ENCODE assay signal across 8 mouse cellular contexts in the genomic region with DNA sequence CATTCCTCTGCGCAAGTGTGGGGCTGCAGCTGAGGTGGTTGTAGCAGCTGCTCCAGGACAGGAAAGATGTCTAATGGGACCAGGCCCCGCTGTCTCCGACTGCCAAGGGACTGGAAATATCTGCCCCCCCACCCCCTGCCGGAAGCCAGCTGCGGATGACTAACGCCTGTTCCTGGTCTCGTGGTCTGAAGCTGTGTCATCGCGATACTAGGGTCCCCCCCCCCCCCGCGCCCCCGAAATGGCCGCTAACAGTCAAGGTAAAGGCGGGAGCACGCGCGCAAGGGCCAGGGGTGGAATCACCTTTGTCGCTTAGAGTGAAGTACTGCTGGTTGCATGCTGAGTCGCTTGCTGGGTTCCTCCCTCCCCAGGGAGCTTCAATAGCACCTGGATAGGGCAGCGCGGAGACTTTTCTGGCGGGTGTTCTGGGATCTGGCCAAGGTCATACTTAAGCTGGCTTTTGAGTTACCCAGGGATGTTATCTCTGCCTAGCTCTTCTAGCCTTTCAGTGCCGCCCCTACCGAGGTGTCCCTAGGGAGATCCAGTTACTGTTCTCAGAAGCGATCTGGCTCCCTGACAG. TPM values are rescaled to one million over a fixed set of nuclear protein-coding genes. Genes with fewer than 3 reads are reported as not detected.
A peak's percentile ranks its signal among the peaks of the same experiment; 100 is the strongest.
DNase-seq lines count a peak whose midpoint lies in the region; ATAC-seq and TF ChIP-seq lines count a peak whose summit lies in the region.

A gene (plus strand): TSS at position 205 of the 577 bp plus-strand sequence.
A gene (minus strand): TSS at position 421 of the 577 bp plus-strand sequence.

- peak; percentile 92 for DNase-seq in MEL (ENCODE audit: low read depth, low spot score)
- peak; percentile 52 to 76 for DNase-seq in cerebellum, adult 18-20 months
- peak; percentile 57 to 70 for DNase-seq in heart, postnatal 36 days
- DNase-seq in layer of hippocampus, adult 18-20 months (ENCODE audit: low spot score in 2 of 2): peak; percentile 5 to 69
- DNase-seq in lung, adult 18-20 months: peak; percentile 63 to 71
- peak; percentile 78 for DNase-seq in testis, postnatal 10 days (ENCODE audit: low spot score)

- peak; percentile 97 for ATAC-seq in forebrain, embryonic 16.5 days
- ATAC-seq in neural tube, embryonic 15.5 days (ENCODE audit: low FRiP score): peak; percentile 98

- TF ChIP-seq POLR2A in MEL (IDR thresholded peaks at IDR 0.05; ENCODE audit: control insufficient read depth in 1 of 2, insufficient read depth in 1 of 2, low read depth in 1 of 2, low read length in 2 of 2, poor library complexity in 1 of 2): peak; percentile 32 to 84; a peak in 3 of 4 replicates

- 16% methylated on average over 23 of the region's 25 CpGs for WGBS in forebrain, embryonic 16.5 days
- 15% methylated on average over 20 of the region's 25 CpGs for WGBS in neural tube, embryonic 15.5 days

- H3K9ac ChIP-seq in MEL (ENCODE audit: control insufficient read depth, low read depth, low read length, poor library complexity, severe bottlenecking): peak within 1 kb of the TSS; percentile 97
- H3K9ac ChIP-seq in forebrain, embryonic 16.5 days (replicated peaks; ENCODE audit: low read depth, low read length): peak within 1 kb of the TSS; percentile 68
- H3K9ac ChIP-seq in neural tube, embryonic 15.5 days (replicated peaks): peak within 1 kb of the TSS; percentile 55

- no peaks in the 10 kb centered on the region for H3K9me3 ChIP-seq in MEL (replicated peaks; ENCODE audit: insufficient read depth, low read length)
- H3K9me3 ChIP-seq in forebrain, embryonic 16.5 days (ENCODE audit: control insufficient read depth, low read length): no peaks in the 10 kb centered on the region
- H3K9me3 ChIP-seq in neural tube, embryonic 15.5 days (replicated peaks): no peaks in the 10 kb centered on the region

- TF ChIP-seq EP300 in MEL (IDR thresholded peaks at IDR 0.05; ENCODE audit: low read depth in 1 of 2, low read length in 2 of 2): peak; percentile 17 to 40; a peak in 2 of 4 replicates

- peak within 1 kb of the TSS; percentile 54 for H3K4me2 ChIP-seq in forebrain, embryonic 16.5 days (ENCODE audit: low read length)
- H3K4me2 ChIP-seq in neural tube, embryonic 15.5 days: peak within 1 kb of the TSS; percentile 53

- intact Hi-C loops in heart, postnatal 36 days (cut with DNase I): loop anchor here (5.0 kb wide), 1 partner anchor 35 kb away; a partner anchor contains a TSS

- peak within 1 kb of the TSS; percentile 97 for H3K27ac ChIP-seq in MEL (ENCODE audit: control insufficient read depth, low read depth, low read length)
- peak within 1 kb of the TSS; percentile 37; the same call in 1 of the 2 replicates for H3K27ac ChIP-seq in forebrain, embryonic 16.5 days (ENCODE audit: low read length)
- H3K27ac ChIP-seq in neural tube, embryonic 15.5 days (replicated peaks): peak within 1 kb of the TSS; percentile 78

- peaks cover 3 to 4% of the 10 kb centered on the region in 2 experiments for H3K4me1 ChIP-seq in MEL (ENCODE audit: control insufficient read depth in 1 of 2, insufficient read depth in 2 of 2, low read length in 2 of 2)
- no peaks in the 10 kb centered on the region for H3K4me1 ChIP-seq in forebrain, embryonic 16.5 days (replicated peaks; ENCODE audit: control insufficient read depth, insufficient read depth, low read length)
- no peaks in the 10 kb centered on the region for H3K4me1 ChIP-seq in neural tube, embryonic 15.5 days

- H3K27me3 ChIP-seq in MEL (ENCODE audit: control insufficient read depth in 1 of 2, insufficient read depth in 2 of 2, low read length in 2 of 2): no peaks in the 10 kb centered on the region
- no peaks in the 10 kb centered on the region for H3K27me3 ChIP-seq in forebrain, embryonic 16.5 days (replicated peaks; ENCODE audit: control insufficient read depth, insufficient read depth, low read length)
- no peaks in the 10 kb centered on the region for H3K27me3 ChIP-seq in neural tube, embryonic 15.5 days (replicated peaks)

- no peak for TF ChIP-seq RAD21 in MEL (IDR thresholded peaks at IDR 0.05; ENCODE audit: low read depth, low read length)

- peaks cover 10% of the 10 kb centered on the region for H3K79me2 ChIP-seq in MEL (ENCODE audit: control insufficient read depth, insufficient read depth, low read length, poor library complexity)

- H3K4me3 ChIP-seq in MEL (ENCODE audit: control insufficient read depth in 1 of 2, insufficient read depth in 1 of 2, low read depth in 2 of 2, low read length in 2 of 2): peak within 1 kb of the TSS; percentile 85 to 86
- H3K4me3 ChIP-seq in forebrain, embryonic 16.5 days (replicated peaks; ENCODE audit: low read length): peak within 1 kb of the TSS; percentile 61
- peak within 1 kb of the TSS; percentile 53 for H3K4me3 ChIP-seq in neural tube, embryonic 15.5 days (replicated peaks)

- TF ChIP-seq CTCF in MEL (IDR thresholded peaks at IDR 0.05 in 2 of 3, conservative IDR thresholded peaks at IDR 0.05 in 1 of 3; ENCODE audit: control insufficient read depth in 1 of 3, insufficient read depth in 1 of 3, low read depth in 2 of 3, low read length in 3 of 3, poor library complexity in 1 of 3, severe bottlenecking in 1 of 3): no peak

- peaks cover 0 to 11% of the 10 kb centered on the region in 2 experiments; a peak in 2 of 4 replicates for H3K36me3 ChIP-seq in MEL (ENCODE audit: control insufficient read depth in 1 of 2, insufficient read depth in 2 of 2, low read length in 2 of 2)
- no peaks in the 10 kb centered on the region for H3K36me3 ChIP-seq in forebrain, embryonic 16.5 days (ENCODE audit: control insufficient read depth, insufficient read depth)
- H3K36me3 ChIP-seq in neural tube, embryonic 15.5 days: no peaks in the 10 kb centered on the region

TF ChIP-seq in MEL, 35 proteins besides CTCF, POLR2A, EP300 and RAD21 (continues in another document):
- no peak for TF ChIP-seq E2F4 (IDR thresholded peaks at IDR 0.05; ENCODE audit: borderline replicate concordance, low read depth, low read length)
- peak; percentile 84 for TF ChIP-seq ZMIZ1 (IDR thresholded peaks at IDR 0.05; ENCODE audit: low read depth, low read length)
- peak; percentile 32; the same call in 1 of the 2 replicates for TF ChIP-seq GATA1 (IDR thresholded peaks at IDR 0.05; ENCODE audit: low read depth, low read length)
- TF ChIP-seq BHLHE40 (IDR thresholded peaks at IDR 0.05; ENCODE audit: borderline replicate concordance, low read depth, low read length): no peak
- TF ChIP-seq TCF12 (IDR thresholded peaks at IDR 0.05; ENCODE audit: low read depth, low read length): peak; percentile 62
- TF ChIP-seq MAFK (IDR thresholded peaks at IDR 0.05; ENCODE audit: borderline replicate concordance, low read depth, low read length): no peak
- TF ChIP-seq ELF1 (IDR thresholded peaks at IDR 0.05; ENCODE audit: low read depth, low read length): peak; percentile 71; the same call in 1 of the 2 replicates
- TF ChIP-seq HCFC1 (IDR thresholded peaks at IDR 0.05; ENCODE audit: low read depth, low read length): peak; percentile 74
- no peak for TF ChIP-seq GABPA (IDR thresholded peaks at IDR 0.05; ENCODE audit: low read depth, low read length)
- no peak for TF ChIP-seq USF2 (IDR thresholded peaks at IDR 0.05; ENCODE audit: borderline replicate concordance in 1 of 2, insufficient read depth in 1 of 2, low read depth in 1 of 2, low read length in 2 of 2)
- no peak for TF ChIP-seq CHD1 (IDR thresholded peaks at IDR 0.05; ENCODE audit: low read depth, low read length)
- TF ChIP-seq TBP (IDR thresholded peaks at IDR 0.05; ENCODE audit: low read depth, low read length): peak; percentile 79
- no peak for TF ChIP-seq SMC3 (IDR thresholded peaks at IDR 0.05; ENCODE audit: low read depth, low read length)
- TF ChIP-seq ETS1 (IDR thresholded peaks at IDR 0.05; ENCODE audit: low read depth, low read length): peak; percentile 77
- no peak for TF ChIP-seq ZNF384 (IDR thresholded peaks at IDR 0.05; ENCODE audit: low read depth, low read length)
- no peak for TF ChIP-seq ZKSCAN1 (IDR thresholded peaks at IDR 0.05; ENCODE audit: low read depth, low read length)
- TF ChIP-seq USF1 (IDR thresholded peaks at IDR 0.05; ENCODE audit: low read depth, low read length): peak; percentile 72
- TF ChIP-seq KAT2A (conservative IDR thresholded peaks at IDR 0.05; ENCODE audit: low read depth, low read length): no peak; the same call in 1 of the 2 replicates
- no peak; the same call in 1 of the 2 replicates for TF ChIP-seq MYC (IDR thresholded peaks at IDR 0.05; ENCODE audit: low read depth, low read length)
- TF ChIP-seq RCOR1 (IDR thresholded peaks at IDR 0.05; ENCODE audit: low read depth, low read length): no peak
- peak; percentile 60 for TF ChIP-seq SIN3A (IDR thresholded peaks at IDR 0.05; ENCODE audit: low read length)
- no peak for TF ChIP-seq UBTF (IDR thresholded peaks at IDR 0.05; ENCODE audit: borderline replicate concordance, insufficient read depth, low read depth, low read length)
- TF ChIP-seq MAX (IDR thresholded peaks at IDR 0.05; ENCODE audit: low read length): peak; percentile 73
- TF ChIP-seq TAL1 (IDR thresholded peaks at IDR 0.05; ENCODE audit: low read length): no peak
- peak; percentile 38; the same call in 1 of the 2 replicates for TF ChIP-seq NRF1 (IDR thresholded peaks at IDR 0.05; ENCODE audit: insufficient read depth, low read depth, low read length, poor library complexity, severe bottlenecking)
- peak; percentile 93 for TF ChIP-seq CHD2 (IDR thresholded peaks at IDR 0.05; ENCODE audit: low read length)
- TF ChIP-seq MXI1 (IDR thresholded peaks at IDR 0.05; ENCODE audit: low read depth, low read length): peak; percentile 27

RNA-seq across cellular contexts. Expression of the first gene that starts in this region (rescaled TPM):
- total RNA-seq in MEL (2012; rRNA removed): 17.0 and 18.0 TPM in 2 replicates
- polyA plus RNA-seq in MEL (2012; ENCODE audit: insufficient read depth in 1 of 2, insufficient read length in 2 of 2, low read depth in 1 of 2, low replicate concordance in 2 of 2, missing spikeins in 1 of 2): 10 to 100 TPM in 1 of 2 experiments, not detected in 1; 41.5 TPM
- polyA plus RNA-seq in forebrain, embryonic 16.5 days (2015; fragmentation: Nextera tagmentation; extraction: Ambion mirVana): 26.9 and 32.5 TPM in 2 replicates
- total RNA-seq in heart, postnatal 36 days (2021): 100 to 1,000 TPM; 169 to 170 TPM
- 10 to 100 TPM; 38.1 to 53.6 TPM for total RNA-seq in layer of hippocampus, adult 18-20 months (2021)
- polyA plus RNA-seq in neural tube, embryonic 15.5 days (2015; fragmentation: Nextera tagmentation; extraction: Ambion mirVana): 33.0 and 37.2 TPM in 2 replicates

RNA-seq across cellular contexts. Expression of the second gene that starts in this region (rescaled TPM):
- 0.65 and 1.1 TPM in 2 replicates for total RNA-seq in MEL (2012; rRNA removed)
- polyA plus RNA-seq in MEL (2012; ENCODE audit: insufficient read depth in 1 of 2, insufficient read length in 2 of 2, low read depth in 1 of 2, low replicate concordance in 2 of 2, missing spikeins in 1 of 2): under 1 TPM in 1 of 2 experiments, not detected in 1; 0.67 TPM
- 0.29 and 1.1 TPM in 2 replicates for polyA plus RNA-seq in forebrain, embryonic 16.5 days (2015; fragmentation: Nextera tagmentation; extraction: Ambion mirVana)
- total RNA-seq in heart, postnatal 36 days (2021): 1 to 10 TPM; 1.4 to 1.9 TPM
- 1 to 10 TPM; 2.3 to 2.9 TPM for total RNA-seq in layer of hippocampus, adult 18-20 months (2021)
- polyA plus RNA-seq in neural tube, embryonic 15.5 days (2015; fragmentation: Nextera tagmentation; extraction: Ambion mirVana): 2.0 TPM in 2 replicates

Comparison
In these comparisons a context has a peak if more than half of its experiments do, and no peak if none do; other contexts are left out.
1. Peak in every context shown above with its lines: DNase-seq, ATAC-seq, H3K4me3 ChIP-seq and H3K27ac ChIP-seq.
2. DNase-seq: peak in every context shown above with its lines; median percentile 92 in MEL; 78 in testis, postnatal 10 days; 67 in lung, adult 18-20 months; 64 in cerebellum, adult 18-20 months; 64 in heart, postnatal 36 days; 37 in layer of hippocampus, adult 18-20 months.
3. H3K27ac ChIP-seq: peak in every context shown above with its lines; median percentile 97 in MEL; 78 in neural tube, embryonic 15.5 days; 37 in forebrain, embryonic 16.5 days.